Mouse (Mus musculus) testis, adult 2 months (tissue): Measurements from ENCODE around the gene Ssc5d.

Experiments
- CTCF ChIP-seq: fragments of 200-500 bp; IDR thresholded peaks from 2 replicates; pipeline ENCODE4 v1.5.1; 2012; ENCODE audit warnings: low read depth, mild to moderate bottlenecking, inconsistent platforms, low read length, moderate library complexity; ENCODE audit not compliant: control insufficient read depth, insufficient read depth, insufficient replicate concordance
- POLR2A ChIP-seq: fragments of 200-500 bp; IDR thresholded peaks from 2 replicates; pipeline ENCODE4 v1.6.1; 2012; ENCODE audit warnings: low read depth, mild to moderate bottlenecking, inconsistent platforms, low read length, moderate library complexity; ENCODE audit not compliant: control insufficient read depth

DNA sequence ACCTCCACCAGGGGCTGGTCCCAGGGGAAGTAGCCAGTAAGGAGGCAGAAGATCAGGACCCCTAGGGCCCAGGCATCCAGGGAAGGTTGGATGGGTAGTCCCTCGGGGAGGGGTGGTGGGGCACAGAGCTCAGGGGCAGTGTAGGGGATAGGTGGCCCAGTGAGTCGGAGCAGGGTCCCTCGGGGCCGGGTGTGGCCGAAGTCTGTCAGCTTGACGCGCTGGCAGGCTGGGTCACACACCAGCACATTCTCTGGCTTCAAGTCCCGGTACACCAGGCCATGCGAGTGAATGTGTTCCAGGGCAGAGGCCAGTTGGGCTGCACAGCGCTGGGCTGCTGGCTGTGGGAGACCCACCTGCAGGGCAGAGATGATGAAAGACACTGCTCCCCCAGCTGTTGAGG is 31.8 kb downstream of the Ssc5d start:
- TF ChIP-seq POLR2A (no peak), CTCF (no peak)
